Mouse (Mus musculus) liver, embryonic 14.5 days (tissue): ENCODE data around the gene Jdp2.

Experiments used
- CTCF ChIP-seq: IDR thresholded peaks from 2 replicates; pipeline ENCODE4 v1.5.1; 2016; ENCODE audit warnings: antibody characterized with exemption, low read depth, control low read depth
- EP300 ChIP-seq: IDR thresholded peaks from 2 replicates; pipeline ENCODE4 v1.6.1; 2016; ENCODE audit warnings: antibody characterized with exemption, low read depth

GRCm38 (mm10) chr12:85619898-85620443 lies 21.1 kb downstream of the Jdp2 start:
- TF ChIP-seq CTCF (no peak), EP300 (no peak)
